ENCODE assay signal across 12 mouse cellular contexts in the genomic region with DNA sequence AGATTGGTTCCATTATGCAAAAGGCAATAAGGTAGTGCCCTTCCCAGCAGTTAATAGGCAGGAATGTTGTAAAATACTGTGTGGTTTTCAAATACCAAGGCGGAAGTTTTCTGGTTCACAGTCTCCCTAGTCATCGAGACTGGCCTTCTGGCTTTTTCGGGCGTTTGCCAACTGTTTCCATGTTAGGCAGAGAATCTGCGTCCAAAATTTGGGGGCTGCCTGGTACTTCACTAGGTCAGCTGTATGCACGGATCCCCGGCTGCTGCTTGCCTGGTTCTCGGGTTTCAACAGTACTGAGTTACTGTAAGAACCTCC.
DNase-seq lines count a peak whose midpoint lies in the region; ATAC-seq and TF ChIP-seq lines count a peak whose summit lies in the region.
"Had no signal": no experiment of that assay in that cellular context is flagged by ENCODE, and none has a peak within 500 bp of the region (broad histone marks: within the 10 kb centered on the region; RNA-seq: fewer than 3 reads in every experiment).

No protein-coding gene starts in this region.

- intact Hi-C loops in left cerebral cortex, adult 2 months (cut with DNase I), result no loop called here
- intact Hi-C loops in left cerebral cortex, postnatal 25 days (cut with DNase I), result no loop called here

- no peaks in the 10 kb centered on the region for H3K27me3 ChIP-seq in kidney, embryonic 14.5 days (ENCODE audit: control insufficient read depth, insufficient read depth, low read length)
- H3K27me3 ChIP-seq in hindbrain, embryonic 12.5 days, result no peaks in the 10 kb centered on the region
- H3K27me3 ChIP-seq: heart, embryonic 13.5 days had no signal

- H3K9ac ChIP-seq in kidney, embryonic 14.5 days (ENCODE audit: low read depth, low read length), result no peak overlapping the region
- no peak overlapping the region for H3K9ac ChIP-seq in hindbrain, embryonic 12.5 days
- H3K9ac ChIP-seq: forebrain, postnatal 0 days; heart, embryonic 13.5 days; liver, embryonic 14.5 days had no signal

- no peak overlapping the region; the same call in 1 of the 2 replicates for H3K27ac ChIP-seq in kidney, embryonic 14.5 days (ENCODE audit: low read depth, low read length)
- no peak overlapping the region for H3K27ac ChIP-seq in hindbrain, embryonic 12.5 days
- no peak overlapping the region for H3K27ac ChIP-seq in left cerebral cortex, adult 2 months
- H3K27ac ChIP-seq: heart, embryonic 13.5 days; hindbrain, embryonic 10.5 days; liver, embryonic 14.5 days had no signal

- H3K4me1 ChIP-seq in kidney, embryonic 14.5 days (ENCODE audit: control insufficient read depth, insufficient read depth, low read length), result peaks cover 5% of the 10 kb centered on the region; the same call in 1 of the 2 replicates
- no peaks in the 10 kb centered on the region for H3K4me1 ChIP-seq in hindbrain, embryonic 12.5 days
- H3K4me1 ChIP-seq: heart, embryonic 13.5 days had no signal

- TF ChIP-seq CTCF in left cerebral cortex, adult 2 months (IDR thresholded peaks at IDR 0.05), result no peak

- no peak overlapping the region for H3K4me3 ChIP-seq in kidney, embryonic 14.5 days (ENCODE audit: low read length)
- no peak overlapping the region for H3K4me3 ChIP-seq in hindbrain, embryonic 12.5 days
- no peak overlapping the region for H3K4me3 ChIP-seq in left cerebral cortex, adult 2 months
- H3K4me3 ChIP-seq: heart, embryonic 13.5 days; hindbrain, embryonic 10.5 days had no signal

- no peak overlapping the region for H3K4me2 ChIP-seq in kidney, embryonic 14.5 days (replicated peaks; ENCODE audit: low read depth, low read length)
- no peak overlapping the region for H3K4me2 ChIP-seq in hindbrain, embryonic 12.5 days (replicated peaks)
- H3K4me2 ChIP-seq: heart, embryonic 13.5 days had no signal

- DNase-seq in kidney, adult 11 months, result peak; percentile 29
- DNase-seq in Muller cell, postnatal 12 days (ENCODE audit: inconsistent ontology term), result peak; percentile 27
- peak; percentile 48 for DNase-seq in forelimb bud, embryonic 11.5 days (ENCODE audit: low read depth, low spot score)
- DNase-seq in kidney, postnatal 14 days, result peak; percentile 12
- no peak for DNase-seq in left cerebral cortex, adult 2 months (ENCODE audit: extremely low spot score in 1 of 2, low spot score in 2 of 2)
- DNase-seq in left cerebral cortex, postnatal 25 days (ENCODE audit: low spot score in 2 of 2), result no peak
- DNase-seq: forebrain, postnatal 0 days had no signal

- no peaks in the 10 kb centered on the region for H3K9me3 ChIP-seq in kidney, embryonic 14.5 days (ENCODE audit: control insufficient read depth, low read length)
- no peaks in the 10 kb centered on the region for H3K9me3 ChIP-seq in hindbrain, embryonic 12.5 days (replicated peaks)
- H3K9me3 ChIP-seq: heart, embryonic 13.5 days; hindbrain, embryonic 10.5 days had no signal

- no peak for ATAC-seq in kidney, embryonic 14.5 days (ENCODE audit: low FRiP score, low TSS enrichment)
- ATAC-seq in hindbrain, embryonic 12.5 days (ENCODE audit: low FRiP score), result no peak
- ATAC-seq: forebrain, postnatal 0 days had no signal

- 19% methylated on average over 8 of the region's 8 CpGs for WGBS in kidney, embryonic 14.5 days
- 75% methylated on average over 8 of the region's 8 CpGs for WGBS in hindbrain, embryonic 12.5 days

- H3K36me3 ChIP-seq in kidney, embryonic 14.5 days (ENCODE audit: control insufficient read depth, insufficient read depth, low read length), result no peaks in the 10 kb centered on the region
- no peaks in the 10 kb centered on the region for H3K36me3 ChIP-seq in hindbrain, embryonic 12.5 days
- H3K36me3 ChIP-seq: heart, embryonic 13.5 days; hindbrain, embryonic 10.5 days had no signal

Comparison
In these comparisons a context has a peak if more than half of its experiments do, and no peak if none do; other contexts are left out.
1. DNase-seq: peak in kidney, adult 11 months (single experiment), Muller cell, postnatal 12 days (single experiment), forelimb bud, embryonic 11.5 days (single experiment) and kidney, postnatal 14 days (single experiment); none in left cerebral cortex, adult 2 months (0 of 2) and left cerebral cortex, postnatal 25 days (0 of 2).